ENCODE assay signal across 8 mouse cellular contexts in the genomic region with DNA sequence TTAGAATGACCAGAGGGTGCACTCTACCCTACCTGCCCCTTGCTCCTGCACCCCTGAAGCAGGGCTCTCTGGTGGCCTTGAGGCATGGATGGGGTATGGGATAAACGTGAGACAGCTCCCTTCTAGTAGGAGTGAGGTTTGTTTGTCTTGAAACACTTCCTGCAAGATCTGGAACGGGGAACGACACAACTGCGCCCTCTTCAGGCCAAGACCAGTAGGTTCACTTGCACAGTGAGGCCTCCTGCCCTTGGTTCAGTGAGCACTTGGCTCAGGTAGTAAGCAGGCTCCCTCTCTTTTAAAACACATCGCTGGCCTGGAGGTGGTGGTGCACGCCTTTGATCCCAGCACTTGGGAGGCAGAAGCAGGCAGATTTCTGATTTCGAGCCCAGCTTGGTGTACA.
DNase-seq lines count a peak whose midpoint lies in the region; ATAC-seq and TF ChIP-seq lines count a peak whose summit lies in the region.
"Not testable (repeated sequence)": the region's sequence is repeated elsewhere in the genome, so short reads cannot be mapped to it uniquely, and the experiment has no call there.

No protein-coding gene starts in this region.

- not testable (repeated sequence) for H3K4me1 ChIP-seq in lung, postnatal 0 days (ENCODE audit: insufficient read depth, low read depth, low read length)

- peak; percentile 53 for TF ChIP-seq CTCF in lung, postnatal 0 days (IDR thresholded peaks at IDR 0.05)

- DNase-seq in CD4-positive, CD25-positive, alpha-beta regulatory T cell, adult 2 months (ENCODE audit: low read depth, low spot score) = peak; percentile 70
- DNase-seq in WW6 (ENCODE audit: low read depth, low spot score) = peak; percentile 33
- DNase-seq in c-Kit-positive CD71-positive TER-119-negative erythroid progenitor cells, embryonic 14.5 days (ENCODE audit: low read depth) = peak; percentile 17
- peak; percentile 17 for DNase-seq in gastrocnemius, postnatal 14 days
- DNase-seq in kidney, postnatal 10 days = peak; percentile 40
- DNase-seq in lung, postnatal 0 days (ENCODE audit: low spot score) = peak; percentile 4
- peak; percentile 8 for DNase-seq in right cerebral cortex, adult 18-20 months
- peak; percentile 19 to 22 for DNase-seq in thymus, postnatal 36 days

- H3K9ac ChIP-seq in lung, postnatal 0 days (replicated peaks; ENCODE audit: low read depth) = not testable (repeated sequence)

- intact Hi-C loops in gastrocnemius, postnatal 14 days (cut with DNase I; ENCODE audit: low total_unique reads) = not testable (repeated sequence)

- not testable (repeated sequence) for ATAC-seq in lung, postnatal 0 days

- not testable (repeated sequence) for H3K4me2 ChIP-seq in lung, postnatal 0 days (replicated peaks; ENCODE audit: low read depth, low read length)

- not testable (repeated sequence) for H3K27me3 ChIP-seq in lung, postnatal 0 days (replicated peaks; ENCODE audit: insufficient read depth, low read length)

- 70% methylated on average over 7 of the region's 7 CpGs for WGBS in lung, postnatal 0 days

- TF ChIP-seq EP300 in lung, postnatal 0 days (IDR thresholded peaks at IDR 0.05) = not testable (repeated sequence)

- not testable (repeated sequence) for H3K36me3 ChIP-seq in lung, postnatal 0 days (ENCODE audit: insufficient read depth, low read length)

- not testable (repeated sequence) for H3K4me3 ChIP-seq in lung, postnatal 0 days (ENCODE audit: low read depth, low read length)

- not testable (repeated sequence) for H3K9me3 ChIP-seq in lung, postnatal 0 days (ENCODE audit: low read length)

- H3K27ac ChIP-seq in lung, postnatal 0 days (ENCODE audit: low read length) = not testable (repeated sequence)

Comparison
In these comparisons a context has a peak if more than half of its experiments do, and no peak if none do; other contexts are left out.
1. DNase-seq: peak in every context shown above with its lines; median percentile 70 in CD4-positive, CD25-positive, alpha-beta regulatory T cell, adult 2 months; 40 in kidney, postnatal 10 days; 33 in WW6; 20 in thymus, postnatal 36 days; 17 in c-Kit-positive CD71-positive TER-119-negative erythroid progenitor cells, embryonic 14.5 days; 17 in gastrocnemius, postnatal 14 days; 8 in right cerebral cortex, adult 18-20 months; 4 in lung, postnatal 0 days.